Mouse (Mus musculus): ENCODE measurements around the gene Btbd9. TPM values are rescaled to one million over a fixed set of nuclear protein-coding genes. Genes with fewer than 3 reads are reported as not detected.

Btbd9 gene
- polyA plus RNA-seq, 1 experiment from 2014 or later: 164 TPM

DNA sequence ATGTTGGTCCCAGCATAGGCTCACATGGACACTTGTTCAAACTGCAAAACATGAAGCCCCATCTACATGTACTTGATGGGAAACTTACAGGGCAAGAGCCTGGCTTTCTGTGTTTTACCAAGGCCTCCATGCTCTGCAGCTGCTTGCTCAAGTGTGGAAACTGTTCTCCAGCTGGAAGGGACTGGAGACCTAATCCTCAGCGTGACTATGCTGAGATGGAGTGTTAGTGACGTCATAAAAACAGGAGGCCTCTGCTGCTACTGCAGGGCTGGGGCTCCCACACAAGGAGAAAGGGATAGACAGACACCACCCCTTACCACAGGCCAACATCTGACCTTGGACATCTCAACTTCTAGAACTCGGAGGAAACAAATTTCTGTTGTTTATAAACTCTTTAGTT, 5.3 kb downstream of the Btbd9 start:
- WGBS: 68% methylated on average over 3 of the region's 3 CpGs
- no peak overlapping the region for H3K9ac ChIP-seq (ENCODE audit: low read depth, low read length)
- no peaks in the 10 kb centered on the region for H3K9me3 ChIP-seq (replicated peaks; ENCODE audit: control insufficient read depth, low read length, poor library complexity, severe bottlenecking)
- no peaks in the 10 kb centered on the region for H3K27me3 ChIP-seq (ENCODE audit: control insufficient read depth, insufficient read depth, low read depth, low read length)
- no peak overlapping the region for H3K27ac ChIP-seq (ENCODE audit: low read length)
- H3K4me2 ChIP-seq (ENCODE audit: low read length): no peak overlapping the region
- no peak overlapping the region for H3K4me3 ChIP-seq (ENCODE audit: low read depth, low read length)
- no peak for ATAC-seq
- peaks cover 10% of the 10 kb centered on the region for H3K4me1 ChIP-seq (ENCODE audit: control insufficient read depth, insufficient read depth, low read length)
- no peaks in the 10 kb centered on the region for H3K36me3 ChIP-seq (ENCODE audit: control insufficient read depth, insufficient read depth, low read length)

DNA sequence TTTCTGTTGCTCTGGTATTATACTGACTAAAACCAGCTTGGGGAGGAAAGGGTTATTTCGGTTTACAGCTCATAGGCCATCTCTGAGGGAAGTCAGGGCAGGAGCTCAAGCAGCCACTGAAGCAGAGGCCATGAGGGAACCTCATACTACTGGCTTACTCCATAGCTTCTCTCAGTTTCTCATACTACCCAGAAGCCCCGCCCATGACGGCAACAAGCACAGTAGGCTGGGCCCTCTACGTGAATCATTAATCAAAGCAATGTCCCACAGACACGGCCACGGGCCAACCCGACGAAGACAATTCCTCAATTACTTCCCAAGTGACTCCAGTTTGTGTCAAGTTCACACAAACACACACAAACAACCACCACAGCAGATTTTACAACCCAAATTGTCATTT, 6.1 kb downstream of the Btbd9 start:
- H3K4me2 ChIP-seq (ENCODE audit: low read length): no peak overlapping the region
- 74% methylated on average over 8 of the region's 8 CpGs for WGBS
- H3K4me1 ChIP-seq (ENCODE audit: control insufficient read depth, insufficient read depth, low read length): peaks cover 10% of the 10 kb centered on the region
- H3K4me3 ChIP-seq (ENCODE audit: low read depth, low read length): no peak overlapping the region
- no peaks in the 10 kb centered on the region for H3K36me3 ChIP-seq (ENCODE audit: control insufficient read depth, insufficient read depth, low read length)
- no peak for ATAC-seq
- no peak overlapping the region for H3K9ac ChIP-seq (ENCODE audit: low read depth, low read length)
- no peak overlapping the region for H3K27ac ChIP-seq (ENCODE audit: low read length)
- H3K27me3 ChIP-seq (ENCODE audit: control insufficient read depth, insufficient read depth, low read depth, low read length): no peaks in the 10 kb centered on the region
- no peaks in the 10 kb centered on the region for H3K9me3 ChIP-seq (replicated peaks; ENCODE audit: control insufficient read depth, low read length, poor library complexity, severe bottlenecking)

DNA sequence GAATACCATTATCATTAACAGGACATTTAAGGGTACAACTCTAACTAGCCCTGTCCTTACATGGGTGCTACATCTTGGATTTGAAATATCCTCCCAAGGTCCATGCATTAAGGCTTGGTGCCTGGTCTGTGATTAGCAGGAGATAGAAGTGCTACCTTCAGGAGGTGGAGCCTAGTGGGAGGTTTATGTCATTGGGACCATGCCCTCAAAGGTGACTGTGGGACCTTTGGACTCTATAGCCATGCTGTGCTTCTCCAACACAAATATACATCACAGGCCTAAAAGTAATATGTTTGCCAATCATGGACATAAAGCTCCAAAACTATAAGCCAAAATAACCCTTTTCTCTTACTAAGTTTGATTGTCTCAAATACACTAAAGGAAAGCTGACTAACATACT, 7.8 kb downstream of the Btbd9 start:
- Histone ChIP-seq H3K9me3 (replicated peaks; ENCODE audit: control insufficient read depth, low read length, poor library complexity, severe bottlenecking) (no peaks in the 10 kb centered on the region), H3K4me3 (ENCODE audit: low read depth, low read length) (no peak overlapping the region), H3K4me2 (ENCODE audit: low read length) (no peak overlapping the region), H3K9ac (ENCODE audit: low read depth, low read length) (no peak overlapping the region), H3K36me3 (ENCODE audit: control insufficient read depth, insufficient read depth, low read length) (no peaks in the 10 kb centered on the region), H3K27me3 (ENCODE audit: control insufficient read depth, insufficient read depth, low read depth, low read length) (no peaks in the 10 kb centered on the region), H3K4me1 (ENCODE audit: control insufficient read depth, insufficient read depth, low read length) (no peaks in the 10 kb centered on the region), H3K27ac (ENCODE audit: low read length) (no peak overlapping the region)
- ATAC-seq: no peak

DNA sequence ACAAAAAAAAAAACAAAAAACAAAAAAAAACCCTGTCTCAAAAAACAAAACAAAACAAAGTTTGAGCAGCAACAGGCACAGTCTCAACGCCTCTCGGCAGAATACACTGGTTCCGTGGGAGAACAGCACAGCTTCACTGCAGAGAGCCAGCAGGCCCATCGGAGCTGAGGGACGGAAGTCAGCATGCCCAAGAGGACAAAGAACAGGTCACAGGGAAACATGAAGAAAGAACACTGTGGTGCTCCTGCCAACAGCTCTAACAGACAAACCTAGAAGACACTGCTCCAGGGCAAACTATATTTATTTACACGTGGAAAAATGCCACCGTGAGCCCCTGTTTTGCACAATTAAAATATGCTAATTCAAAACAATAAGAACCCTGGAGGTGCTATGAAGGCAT, 11.3 kb downstream of the Btbd9 start:
- no peak overlapping the region for H3K4me3 ChIP-seq (ENCODE audit: low read depth, low read length)
- 82% methylated on average over 7 of the region's 7 CpGs for WGBS

DNA sequence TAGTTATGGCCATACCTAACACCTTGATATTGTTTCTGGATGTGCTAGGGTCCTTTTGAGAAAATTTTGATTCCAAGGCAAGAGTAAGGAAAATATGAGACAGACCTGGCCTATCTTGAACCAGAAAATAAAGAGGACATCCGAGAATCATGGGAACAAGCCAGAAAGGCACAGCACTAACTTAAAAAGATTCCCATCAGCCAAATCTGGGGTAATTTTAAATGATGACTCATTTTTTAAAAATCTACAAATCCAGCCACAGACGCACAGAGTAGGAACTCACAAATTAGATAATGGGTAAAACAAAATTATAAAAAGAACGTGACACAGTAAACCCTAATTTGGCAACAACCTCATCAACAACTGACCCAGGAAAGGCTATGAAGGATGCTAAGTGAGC, 11.9 kb downstream of the Btbd9 start:
- no peak for ATAC-seq
- 93% methylated on average over 3 of the region's 3 CpGs for WGBS
- no peak overlapping the region for H3K4me3 ChIP-seq (ENCODE audit: low read depth, low read length)

More for the DNA sequence above, 11.3 kb downstream of the Btbd9 start:
- H3K27ac ChIP-seq (ENCODE audit: low read length): no peak overlapping the region
- no peaks in the 10 kb centered on the region for H3K36me3 ChIP-seq (ENCODE audit: control insufficient read depth, insufficient read depth, low read length)
- no peaks in the 10 kb centered on the region for H3K27me3 ChIP-seq (ENCODE audit: control insufficient read depth, insufficient read depth, low read depth, low read length)
- ATAC-seq: no peak
- no peaks in the 10 kb centered on the region for H3K4me1 ChIP-seq (ENCODE audit: control insufficient read depth, insufficient read depth, low read length)
- H3K4me2 ChIP-seq (ENCODE audit: low read length): no peak overlapping the region
- no peak overlapping the region for H3K9ac ChIP-seq (ENCODE audit: low read depth, low read length)
- no peaks in the 10 kb centered on the region for H3K9me3 ChIP-seq (replicated peaks; ENCODE audit: control insufficient read depth, low read length, poor library complexity, severe bottlenecking)

DNA sequence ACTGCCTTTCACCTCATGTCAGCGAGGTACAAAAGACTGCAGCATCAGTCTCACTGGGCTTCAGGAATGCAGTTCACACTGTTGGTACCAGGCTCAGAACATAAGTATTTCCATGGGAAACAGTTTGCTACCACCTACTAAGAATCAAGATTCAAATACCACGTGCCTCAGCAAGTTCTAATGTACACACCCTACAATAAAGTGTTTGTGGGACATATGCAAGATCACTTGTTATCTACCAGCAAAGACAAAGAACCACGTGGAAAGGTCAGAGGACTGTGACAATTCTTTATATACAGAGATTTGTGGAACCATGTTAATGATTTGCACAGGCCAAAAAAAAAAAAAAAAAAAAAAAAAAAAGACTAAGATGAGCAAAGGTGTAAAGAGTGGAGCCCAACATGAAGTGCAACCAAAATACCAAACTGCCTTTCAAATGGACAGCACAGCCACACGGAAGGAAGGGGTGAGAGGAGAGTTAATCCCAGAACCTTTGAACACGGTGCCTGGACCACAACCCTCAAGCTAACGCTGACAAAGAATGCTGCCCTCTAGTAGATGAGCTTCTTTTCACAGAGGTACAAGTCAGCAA, 12.7 kb downstream of the Btbd9 start:
- no peak overlapping the region for H3K27ac ChIP-seq (ENCODE audit: low read length)
- ATAC-seq: no peak
- 75% methylated on average over 6 of the region's 6 CpGs for WGBS
- no peak overlapping the region for H3K4me3 ChIP-seq (ENCODE audit: low read depth, low read length)
- H3K36me3 ChIP-seq (ENCODE audit: control insufficient read depth, insufficient read depth, low read length): no peaks in the 10 kb centered on the region
- H3K9ac ChIP-seq (ENCODE audit: low read depth, low read length): no peak overlapping the region
- no peaks in the 10 kb centered on the region for H3K9me3 ChIP-seq (replicated peaks; ENCODE audit: control insufficient read depth, low read length, poor library complexity, severe bottlenecking)
- H3K27me3 ChIP-seq (ENCODE audit: control insufficient read depth, insufficient read depth, low read depth, low read length): no peaks in the 10 kb centered on the region
- no peak overlapping the region for H3K4me2 ChIP-seq (ENCODE audit: low read length)
- H3K4me1 ChIP-seq (ENCODE audit: control insufficient read depth, insufficient read depth, low read length): no peaks in the 10 kb centered on the region

More for the DNA sequence above, 11.9 kb downstream of the Btbd9 start:
- no peaks in the 10 kb centered on the region for H3K36me3 ChIP-seq (ENCODE audit: control insufficient read depth, insufficient read depth, low read length)
- no peak overlapping the region for H3K9ac ChIP-seq (ENCODE audit: low read depth, low read length)
- no peaks in the 10 kb centered on the region for H3K4me1 ChIP-seq (ENCODE audit: control insufficient read depth, insufficient read depth, low read length)
- H3K27me3 ChIP-seq (ENCODE audit: control insufficient read depth, insufficient read depth, low read depth, low read length): no peaks in the 10 kb centered on the region
- H3K9me3 ChIP-seq (replicated peaks; ENCODE audit: control insufficient read depth, low read length, poor library complexity, severe bottlenecking): no peaks in the 10 kb centered on the region
- H3K4me2 ChIP-seq (ENCODE audit: low read length): no peak overlapping the region
- no peak overlapping the region for H3K27ac ChIP-seq (ENCODE audit: low read length)

DNA sequence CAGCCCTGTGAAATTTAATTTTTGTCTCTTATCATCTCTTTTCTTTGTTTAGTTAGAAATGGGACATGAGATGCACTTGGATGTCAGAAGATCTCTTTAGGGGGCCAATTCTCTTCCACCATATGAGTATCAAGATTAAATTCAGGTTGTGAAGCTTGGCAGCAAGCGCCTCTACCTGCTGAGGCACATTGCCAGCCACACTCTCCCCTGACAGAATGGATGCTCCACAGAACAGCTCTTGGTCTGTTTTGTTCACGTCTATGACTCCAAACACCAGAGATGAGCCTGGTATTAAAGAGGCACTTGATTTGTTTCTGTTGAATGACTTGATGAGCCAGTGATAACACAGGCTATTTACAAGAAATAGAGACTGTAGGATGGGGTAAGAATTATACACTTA, 13.5 kb downstream of the Btbd9 start:
- 89% methylated on average over 2 of the region's 2 CpGs for WGBS
- Histone ChIP-seq H3K4me1 (ENCODE audit: control insufficient read depth, insufficient read depth, low read length) (no peaks in the 10 kb centered on the region), H3K9me3 (replicated peaks; ENCODE audit: control insufficient read depth, low read length, poor library complexity, severe bottlenecking) (no peaks in the 10 kb centered on the region), H3K9ac (ENCODE audit: low read depth, low read length) (no peak overlapping the region), H3K27ac (ENCODE audit: low read length) (no peak overlapping the region), H3K4me2 (ENCODE audit: low read length) (no peak overlapping the region), H3K36me3 (ENCODE audit: control insufficient read depth, insufficient read depth, low read length) (no peaks in the 10 kb centered on the region), H3K4me3 (ENCODE audit: low read depth, low read length) (no peak overlapping the region), H3K27me3 (ENCODE audit: control insufficient read depth, insufficient read depth, low read depth, low read length) (no peaks in the 10 kb centered on the region)
- ATAC-seq: no peak

DNA sequence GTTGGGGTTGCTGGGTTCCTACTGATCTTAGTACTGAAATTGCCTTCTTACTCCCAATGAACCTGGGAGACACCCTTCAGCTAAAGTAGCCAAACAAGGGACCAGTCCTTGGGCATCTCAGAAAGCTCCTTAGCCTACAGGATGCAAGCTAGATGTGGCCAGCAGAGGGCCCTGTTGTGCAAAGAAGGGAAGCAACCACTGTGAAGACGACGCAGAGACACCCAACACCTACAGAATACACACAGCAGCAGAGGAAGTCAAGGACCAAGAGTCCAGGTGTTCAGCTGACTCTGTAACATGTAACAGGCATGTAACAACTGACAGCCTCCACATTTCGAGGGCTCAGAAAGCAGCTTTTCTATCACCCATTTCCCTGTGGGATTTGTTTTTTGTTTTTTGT, 16.8 kb downstream of the Btbd9 start:
- Histone ChIP-seq H3K27ac (ENCODE audit: low read length) (no peak overlapping the region), H3K36me3 (ENCODE audit: control insufficient read depth, insufficient read depth, low read length) (no peaks in the 10 kb centered on the region), H3K9me3 (replicated peaks; ENCODE audit: control insufficient read depth, low read length, poor library complexity, severe bottlenecking) (no peaks in the 10 kb centered on the region), H3K4me3 (ENCODE audit: low read depth, low read length) (no peak overlapping the region), H3K4me2 (ENCODE audit: low read length) (no peak overlapping the region), H3K27me3 (ENCODE audit: control insufficient read depth, insufficient read depth, low read depth, low read length) (no peaks in the 10 kb centered on the region), H3K9ac (ENCODE audit: low read depth, low read length) (no peak overlapping the region), H3K4me1 (ENCODE audit: control insufficient read depth, insufficient read depth, low read length) (no peaks in the 10 kb centered on the region)
- no peak for ATAC-seq
- 52% methylated on average over 3 of the region's 3 CpGs for WGBS

DNA sequence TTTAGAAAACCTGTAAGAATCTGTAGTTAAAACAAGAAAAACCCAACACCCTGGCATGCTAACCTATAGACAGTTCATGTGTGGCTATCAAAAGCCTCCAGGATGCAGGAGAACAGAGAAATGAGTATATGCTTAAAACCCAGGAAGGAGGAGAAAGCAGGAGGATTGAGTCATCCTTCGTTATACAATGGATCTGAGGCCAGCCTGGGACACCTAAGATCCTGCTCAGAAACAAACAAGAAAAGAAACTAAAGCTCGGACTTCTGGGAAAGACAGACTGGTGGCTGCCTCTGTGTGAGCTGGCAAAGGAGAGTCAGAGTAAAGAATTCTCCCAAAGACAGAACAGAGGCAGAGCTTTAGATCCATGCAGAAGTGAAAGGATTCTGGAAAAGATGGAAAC, 17.7 kb downstream of the Btbd9 start:
- Histone ChIP-seq H3K9ac (ENCODE audit: low read depth, low read length) (no peak overlapping the region), H3K9me3 (replicated peaks; ENCODE audit: control insufficient read depth, low read length, poor library complexity, severe bottlenecking) (no peaks in the 10 kb centered on the region), H3K36me3 (ENCODE audit: control insufficient read depth, insufficient read depth, low read length) (no peaks in the 10 kb centered on the region), H3K4me3 (ENCODE audit: low read depth, low read length) (no peak overlapping the region), H3K27me3 (ENCODE audit: control insufficient read depth, insufficient read depth, low read depth, low read length) (no peaks in the 10 kb centered on the region), H3K4me2 (ENCODE audit: low read length) (no peak overlapping the region), H3K27ac (ENCODE audit: low read length) (no peak overlapping the region), H3K4me1 (ENCODE audit: control insufficient read depth, insufficient read depth, low read length) (no peaks in the 10 kb centered on the region)
- no peak for ATAC-seq
- 71% methylated on average over 2 of the region's 2 CpGs for WGBS
